Mouse (Mus musculus) limb, embryonic 15.5 days (tissue): ENCODE data around the gene Rpl15. TPM values are rescaled to one million over a fixed set of nuclear protein-coding genes. Genes with fewer than 3 reads are reported as not detected.

Source experiments
- ATAC-seq: fragments of 200-750 bp; cut with Nextera tagmentation; 2 replicates; pipeline ENCODE4 v1.8.0; 2017; ENCODE audit warnings: low read depth, moderate TSS enrichment; ENCODE audit not compliant: insufficient number of reproducible peaks, low FRiP score, low TSS enrichment
- H3K27ac ChIP-seq: fragments of 300-500 bp; sonication (generic); 2 replicates; pipeline ENCODE4 v1.5.1; 2015; ENCODE audit warnings: moderate library complexity, mild to moderate bottlenecking, inconsistent platforms
- H3K27me3 ChIP-seq: fragments of 300-500 bp; sonication (generic); 2 replicates; pipeline ENCODE4 v1.6.1; 2015; ENCODE audit warnings: inconsistent platforms
- H3K36me3 ChIP-seq: fragments of 300-500 bp; sonication (generic); 2 replicates; pipeline ENCODE4 v1.6.1; 2015; ENCODE audit warnings: inconsistent platforms
- H3K4me1 ChIP-seq: fragments of 300-500 bp; sonication (generic); 2 replicates; pipeline ENCODE4 v1.6.1; 2015; ENCODE audit warnings: inconsistent platforms
- H3K4me2 ChIP-seq: fragments of 300-500 bp; sonication (generic); 2 replicates; pipeline ENCODE4 v1.6.1; 2015; ENCODE audit warnings: mild to moderate bottlenecking, inconsistent platforms
- H3K4me3 ChIP-seq: fragments of 300-500 bp; sonication (generic); 2 replicates; pipeline ENCODE4 v1.5.1; 2015; ENCODE audit warnings: mild to moderate bottlenecking, inconsistent platforms
- H3K9ac ChIP-seq: fragments of 300-500 bp; sonication (generic); 2 replicates; pipeline ENCODE4 v1.6.1; 2015; ENCODE audit warnings: inconsistent platforms
- H3K9me3 ChIP-seq: fragments of 300-500 bp; sonication (generic); 2 replicates; pipeline ENCODE4 v1.6.1; 2016; ENCODE audit warnings: inconsistent platforms
- WGBS: fragments of 180-500 bp; shearing (Covaris S2); methylation state at CpG from one replicate; pipeline ENCODE4 v1.1.7; 2015; 5-methylcytosine and 5-hydroxymethylcytosine counted together
- polyA plus RNA-seq: library from polyadenylated mRNA; unstranded; fragments of >200 nt; fragmentation: Nextera tagmentation; extraction: Ambion mirVana; gene quantifications from 2 replicates; pipeline ENCODE4 v1.2.1, GENCODE M21; 2015

Gene Rpl15
- polyA plus RNA-seq, 1 experiment from 2014 or later = 405 TPM

DNA sequence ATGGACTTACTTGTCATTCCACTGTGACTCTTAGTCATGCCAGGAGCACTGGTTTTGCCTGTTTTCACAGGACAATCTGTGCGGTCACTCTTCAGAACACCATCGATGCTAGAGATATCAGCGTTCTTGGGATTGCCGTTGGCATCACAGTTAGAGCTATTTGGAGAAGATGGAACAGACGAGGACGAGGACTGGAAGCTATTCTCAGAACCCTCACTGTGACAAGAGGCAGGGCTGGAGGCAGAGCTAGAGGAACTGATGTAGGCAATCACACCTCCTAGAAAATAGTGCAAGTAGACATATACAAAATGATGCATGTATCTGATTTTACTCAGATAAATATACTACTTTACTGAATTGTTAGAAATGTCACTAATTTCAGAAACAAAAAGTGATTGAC lies 49.2 kb downstream of the Rpl15 start:
- Histone ChIP-seq H3K36me3 (no peaks in the 10 kb centered on the region), H3K4me2 (no peak overlapping the region), H3K4me1 (no peaks in the 10 kb centered on the region), H3K27me3 (no peaks in the 10 kb centered on the region), H3K9me3 (no peaks in the 10 kb centered on the region), H3K9ac (no peak overlapping the region), H3K27ac (no peak overlapping the region), H3K4me3 (no peak overlapping the region)
- ATAC-seq = no peak
- 90% methylated on average over 6 of the region's 6 CpGs for WGBS

Other genes starting within 250 kb of the Rpl15 start
- gene Nr1d2, start 32.3 kb downstream of the Rpl15 start, polyA plus RNA-seq = 6.2 TPM in 2 replicates
- gene Nkiras1, start 255 bp downstream of the Rpl15 start, polyA plus RNA-seq = 20.4 and 25.8 TPM in 2 replicates
- gene Ube2e1, start 60.5 kb upstream of the Rpl15 start, polyA plus RNA-seq = 145 and 153 TPM in 2 replicates